Mouse (Mus musculus): ENCODE results near the gene Mdga1. TPM values are rescaled to one million over a fixed set of nuclear protein-coding genes. Genes with fewer than 3 reads are reported as not detected.
A peak's percentile ranks its signal among the peaks of the same experiment; 100 is the strongest.
"Not testable (repeated sequence)": the region's sequence is repeated elsewhere in the genome, so short reads cannot be mapped to it uniquely, and the experiment has no call there.

Mdga1 gene
- polyA plus RNA-seq, 1 experiment = 8.0 TPM

- H3K4me1 ChIP-seq (ENCODE audit: control insufficient read depth, insufficient read depth, low read length) = no peaks in the 10 kb centered on the region
- 69% methylated on average over 9 of the region's 9 CpGs for WGBS
- H3K27me3 ChIP-seq (ENCODE audit: control insufficient read depth, insufficient read depth, low read length) = no peaks in the 10 kb centered on the region
- peak; percentile 57; the same call in 1 of the 2 replicates for TF ChIP-seq CTCF (IDR thresholded peaks at IDR 0.05; ENCODE audit: borderline replicate concordance, insufficient read depth, low read depth, low read length)
- TF ChIP-seq POLR2A (IDR thresholded peaks at IDR 0.05; ENCODE audit: borderline replicate concordance, insufficient read depth, low read length) = no peak
- H3K27ac ChIP-seq (ENCODE audit: insufficient read depth, low read length) = no peak overlapping the region
- peak in 1 of 2 experiments; percentile 20 for DNase-seq
- no peak overlapping the region for H3K4me3 ChIP-seq (replicated peaks; ENCODE audit: insufficient read depth, low read depth, low read length)
These were observed 180.2 kb downstream of the Mdga1 start for GRCm38 (mm10) chr17:29789715-29790114.

- Histone ChIP-seq H3K4me3 (replicated peaks; ENCODE audit: insufficient read depth, low read depth, low read length) (no peak overlapping the region), H3K27me3 (ENCODE audit: control insufficient read depth, insufficient read depth, low read length) (no peaks in the 10 kb centered on the region), H3K27ac (ENCODE audit: insufficient read depth, low read length) (no peak overlapping the region), H3K4me1 (ENCODE audit: control insufficient read depth, insufficient read depth, low read length) (no peaks in the 10 kb centered on the region)
- TF ChIP-seq POLR2A (IDR thresholded peaks at IDR 0.05; ENCODE audit: borderline replicate concordance, insufficient read depth, low read length) (no peak), CTCF (IDR thresholded peaks at IDR 0.05; ENCODE audit: borderline replicate concordance, insufficient read depth, low read depth, low read length) (no peak)
- no peak for DNase-seq
- 81% methylated on average over 10 of the region's 10 CpGs for WGBS
These were observed 181.3 kb downstream of the Mdga1 start for GRCm38 (mm10) chr17:29788573-29788972.

DNA sequence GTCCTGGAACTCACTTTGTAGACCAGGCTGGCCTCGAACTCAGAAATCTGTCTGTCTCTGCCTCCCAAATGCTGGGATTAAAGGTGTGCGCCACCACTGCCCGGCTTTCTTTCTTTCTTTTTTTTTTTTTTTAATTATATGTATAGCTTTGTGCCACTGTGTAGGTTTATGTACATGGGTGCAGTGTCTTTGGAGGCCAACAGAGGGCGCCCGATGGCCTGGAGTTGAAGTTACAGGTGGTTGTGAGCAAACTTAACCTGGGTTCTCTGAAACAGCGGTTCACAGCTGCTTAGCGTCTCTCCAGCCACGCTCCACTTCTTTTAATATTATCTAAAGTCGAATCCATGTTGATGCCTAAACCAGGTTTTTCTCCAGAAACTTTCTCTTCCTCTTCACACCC is 185.1 kb downstream of the Mdga1 start:
- H3K27ac ChIP-seq (ENCODE audit: insufficient read depth, low read length) = no peak overlapping the region
- WGBS = 83% methylated on average over 9 of the region's 9 CpGs
- DNase-seq = no peak
- H3K27me3 ChIP-seq (ENCODE audit: control insufficient read depth, insufficient read depth, low read length) = no peaks in the 10 kb centered on the region
- H3K4me3 ChIP-seq (replicated peaks; ENCODE audit: insufficient read depth, low read depth, low read length) = no peak overlapping the region
- no peaks in the 10 kb centered on the region for H3K4me1 ChIP-seq (ENCODE audit: control insufficient read depth, insufficient read depth, low read length)
- TF ChIP-seq CTCF (IDR thresholded peaks at IDR 0.05; ENCODE audit: borderline replicate concordance, insufficient read depth, low read depth, low read length) (no peak), POLR2A (IDR thresholded peaks at IDR 0.05; ENCODE audit: borderline replicate concordance, insufficient read depth, low read length) (no peak)

DNA sequence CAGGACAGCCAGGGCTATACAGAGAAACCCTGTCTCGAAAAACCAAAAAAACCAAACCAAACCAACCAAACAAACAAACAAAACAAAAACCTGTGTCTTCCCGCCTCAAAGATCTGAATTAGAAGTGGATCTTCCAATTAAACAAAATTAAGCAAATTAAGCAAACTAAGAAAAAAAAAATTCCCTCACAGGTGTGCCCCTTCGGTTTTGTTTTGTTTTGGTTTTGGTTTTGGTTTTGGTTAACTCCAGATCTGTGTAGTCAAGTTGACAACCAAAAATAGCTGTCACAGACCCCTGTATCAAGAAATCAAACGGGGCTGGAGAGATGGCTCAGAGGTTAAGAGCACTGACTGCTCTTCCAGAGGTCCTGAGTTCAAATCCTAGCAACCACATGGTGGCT is 188.4 kb downstream of the Mdga1 start:
- H3K27ac ChIP-seq (ENCODE audit: insufficient read depth, low read length); H3K4me3 ChIP-seq (replicated peaks; ENCODE audit: insufficient read depth, low read depth, low read length); H3K4me1 ChIP-seq (ENCODE audit: control insufficient read depth, insufficient read depth, low read length); H3K27me3 ChIP-seq (ENCODE audit: control insufficient read depth, insufficient read depth, low read length); DNase-seq: not testable (repeated sequence)
- 90% methylated on average over 4 of the region's 4 CpGs for WGBS

GRCm38 (mm10) chr17:29778021-29778420 is 191.9 kb downstream of the Mdga1 start:
- no peak overlapping the region for H3K4me3 ChIP-seq (replicated peaks; ENCODE audit: insufficient read depth, low read depth, low read length)
- H3K27ac ChIP-seq (ENCODE audit: insufficient read depth, low read length) = no peak overlapping the region
- no peak for DNase-seq
- 67% methylated on average over 8 of the region's 8 CpGs for WGBS
- TF ChIP-seq CTCF (IDR thresholded peaks at IDR 0.05; ENCODE audit: borderline replicate concordance, insufficient read depth, low read depth, low read length) (no peak), POLR2A (IDR thresholded peaks at IDR 0.05; ENCODE audit: borderline replicate concordance, insufficient read depth, low read length) (no peak)
- no peaks in the 10 kb centered on the region for H3K27me3 ChIP-seq (ENCODE audit: control insufficient read depth, insufficient read depth, low read length)
- no peaks in the 10 kb centered on the region for H3K4me1 ChIP-seq (ENCODE audit: control insufficient read depth, insufficient read depth, low read length)

Other genes with a start within 250 kb of the Mdga1 start
- gene Zfand3, start 34.6 kb upstream of the Mdga1 start, polyA plus RNA-seq (2012; rRNA removed) = 99.1 and 107 TPM in 2 replicates